Mouse (Mus musculus): ENCODE measurements around the gene Srebf2.

Srebf2 gene

GRCm38 (mm10) chr15:82209295-82210050, 62.5 kb downstream of the Srebf2 start:
- DNase-seq: no peak

- no peak for DNase-seq
Measured at GRCm38 (mm10) chr15:82210801-82211200, 63.8 kb downstream of the Srebf2 start.

GRCm38 (mm10) chr15:82211281-82211680, 64.3 kb downstream of the Srebf2 start:
- no peak for DNase-seq

GRCm38 (mm10) chr15:82211911-82212751, 65.2 kb downstream of the Srebf2 start:
- DNase-seq: no peak

GRCm38 (mm10) chr15:82212752-82213063, 65.7 kb downstream of the Srebf2 start, which contains the start of gene Shisa8:
Gene Shisa8, minus strand, starts transcription at chr15:82212815.
- no peak for DNase-seq

- DNase-seq: no peak
Measured at GRCm38 (mm10) chr15:82213222-82213621, 66.2 kb downstream of the Srebf2 start.

GRCm38 (mm10) chr15:82215332-82216046, 68.5 kb downstream of the Srebf2 start:
- no peak for DNase-seq

- DNase-seq: no peak
Measured at GRCm38 (mm10) chr15:82216142-82216827, 69.3 kb downstream of the Srebf2 start.

- DNase-seq: no peak
Measured at GRCm38 (mm10) chr15:82217039-82217438, 70.1 kb downstream of the Srebf2 start.

- no peak for DNase-seq
Measured at GRCm38 (mm10) chr15:82217980-82218379, 71.0 kb downstream of the Srebf2 start.

GRCm38 (mm10) chr15:82218778-82219666, 72.0 kb downstream of the Srebf2 start:
- DNase-seq: no peak

- DNase-seq: no peak
Measured at GRCm38 (mm10) chr15:82220003-82220675, 73.2 kb downstream of the Srebf2 start.

GRCm38 (mm10) chr15:82221104-82221860, 74.3 kb downstream of the Srebf2 start:
- no peak for DNase-seq

- no peak for DNase-seq
Measured at GRCm38 (mm10) chr15:82223251-82223650, 76.3 kb downstream of the Srebf2 start.

GRCm38 (mm10) chr15:82223657-82224601, 76.9 kb downstream of the Srebf2 start, which contains the start of gene Tnfrsf13c:
Gene Tnfrsf13c, minus strand, starts transcription at chr15:82224369.
- peak; percentile 65 for DNase-seq

GRCm38 (mm10) chr15:82224602-82225215, 77.7 kb downstream of the Srebf2 start:
- DNase-seq: no peak

GRCm38 (mm10) chr15:82225769-82226168, 78.8 kb downstream of the Srebf2 start:
- no peak for DNase-seq

- DNase-seq: no peak
Measured at GRCm38 (mm10) chr15:82229542-82230045, 82.6 kb downstream of the Srebf2 start.

Measured in thymus, postnatal 14 days (tissue).